Mouse (Mus musculus): ENCODE results near the gene Rab11b. TPM values are rescaled to one million over a fixed set of nuclear protein-coding genes. Genes with fewer than 3 reads are reported as not detected.

Rab11b gene
- polyA plus RNA-seq, 2 experiments = 192 to 312 TPM

GRCm38 (mm10) chr17:33771617-33772016 is 11.3 kb upstream of the Rab11b start:
- 89% methylated on average over 4 of the region's 4 CpGs for WGBS
- TF ChIP-seq POLR2A (IDR thresholded peaks at IDR 0.05; ENCODE audit: borderline replicate concordance, extremely low read depth, insufficient read depth, insufficient read length) = no peak
- DNase-seq (ENCODE audit: low spot score) = no peak
- H3K27me3 ChIP-seq (ENCODE audit: control insufficient read depth, insufficient read depth, low read length) = no peaks in the 10 kb centered on the region
- no peaks in the 10 kb centered on the region for H3K4me1 ChIP-seq (ENCODE audit: control insufficient read depth, insufficient read depth, low read length)
- H3K27ac ChIP-seq (replicated peaks; ENCODE audit: low read depth, low read length) = no peak overlapping the region
- no peak overlapping the region for H3K4me3 ChIP-seq (replicated peaks; ENCODE audit: low read length)
- H3K9ac ChIP-seq (ENCODE audit: low read depth, low read length, severe bottlenecking) = no peak overlapping the region
- H3K9me3 ChIP-seq (ENCODE audit: control insufficient read depth, low read length) = no peaks in the 10 kb centered on the region
- no peak overlapping the region for H3K4me2 ChIP-seq (replicated peaks; ENCODE audit: low read depth, low read length, severe bottlenecking)
- H3K36me3 ChIP-seq (ENCODE audit: control insufficient read depth, insufficient read depth, low read length) = peaks cover 24% of the 10 kb centered on the region
- no peak for ATAC-seq (ENCODE audit: low FRiP score, low read depth)

GRCm38 (mm10) chr17:33766389-33766788 is 6.1 kb upstream of the Rab11b start:
- ATAC-seq (ENCODE audit: low FRiP score, low read depth) (no peak), DNase-seq (ENCODE audit: low spot score) (no peak)
- no peak for TF ChIP-seq POLR2A (IDR thresholded peaks at IDR 0.05; ENCODE audit: borderline replicate concordance, extremely low read depth, insufficient read depth, insufficient read length)
- no peak overlapping the region for H3K4me2 ChIP-seq (replicated peaks; ENCODE audit: low read depth, low read length, severe bottlenecking)
- H3K9ac ChIP-seq (ENCODE audit: low read depth, low read length, severe bottlenecking) = no peak overlapping the region
- H3K4me1 ChIP-seq (ENCODE audit: control insufficient read depth, insufficient read depth, low read length) = no peaks in the 10 kb centered on the region
- H3K27ac ChIP-seq (replicated peaks; ENCODE audit: low read depth, low read length) = no peak overlapping the region
- no peak overlapping the region for H3K4me3 ChIP-seq (replicated peaks; ENCODE audit: low read length)
- H3K9me3 ChIP-seq (ENCODE audit: control insufficient read depth, low read length) = no peaks in the 10 kb centered on the region
- WGBS = 76% methylated on average over 3 of the region's 3 CpGs
- H3K36me3 ChIP-seq (ENCODE audit: control insufficient read depth, insufficient read depth, low read length) = no peaks in the 10 kb centered on the region
- H3K27me3 ChIP-seq (ENCODE audit: control insufficient read depth, insufficient read depth, low read length) = no peaks in the 10 kb centered on the region

GRCm38 (mm10) chr17:33759767-33760254 is 519 bp downstream of the Rab11b start:
- H3K4me2 ChIP-seq (replicated peaks; ENCODE audit: low read depth, low read length, severe bottlenecking) = peak overlapping the region; percentile 63
- H3K9ac ChIP-seq (ENCODE audit: low read depth, low read length, severe bottlenecking) = peak overlapping the region; percentile 96
- peak overlapping the region; percentile 67 for H3K4me3 ChIP-seq (replicated peaks; ENCODE audit: low read length)
- H3K36me3 ChIP-seq (ENCODE audit: control insufficient read depth, insufficient read depth, low read length) = no peaks in the 10 kb centered on the region; the same call in 1 of the 2 replicates
- H3K9me3 ChIP-seq (ENCODE audit: control insufficient read depth, low read length) = no peaks in the 10 kb centered on the region
- peak overlapping the region; percentile 99 for H3K27ac ChIP-seq (replicated peaks; ENCODE audit: low read depth, low read length)
- WGBS = under 1% methylated on average over 26 of the region's 38 CpGs
- no peaks in the 10 kb centered on the region for H3K27me3 ChIP-seq (ENCODE audit: control insufficient read depth, insufficient read depth, low read length)
- TF ChIP-seq POLR2A (IDR thresholded peaks at IDR 0.05; ENCODE audit: borderline replicate concordance, extremely low read depth, insufficient read depth, insufficient read length) = peak; percentile 51; the same call in 1 of the 2 replicates
- peak; percentile 91 for DNase-seq (ENCODE audit: low spot score)
- peaks cover 15% of the 10 kb centered on the region for H3K4me1 ChIP-seq (ENCODE audit: control insufficient read depth, insufficient read depth, low read length)
- ATAC-seq (ENCODE audit: low FRiP score, low read depth) = peak; percentile 84

GRCm38 (mm10) chr17:33757231-33757630 is 3.1 kb downstream of the Rab11b start:
- Histone ChIP-seq H3K36me3 (ENCODE audit: control insufficient read depth, insufficient read depth, low read length) (peaks cover 1% of the 10 kb centered on the region; the same call in 1 of the 2 replicates), H3K4me1 (ENCODE audit: control insufficient read depth, insufficient read depth, low read length) (peaks cover 15% of the 10 kb centered on the region), H3K4me3 (replicated peaks; ENCODE audit: low read length) (no peak overlapping the region), H3K27ac (replicated peaks; ENCODE audit: low read depth, low read length) (no peak overlapping the region), H3K4me2 (replicated peaks; ENCODE audit: low read depth, low read length, severe bottlenecking) (no peak overlapping the region), H3K9me3 (ENCODE audit: control insufficient read depth, low read length) (no peaks in the 10 kb centered on the region), H3K9ac (ENCODE audit: low read depth, low read length, severe bottlenecking) (no peak overlapping the region), H3K27me3 (ENCODE audit: control insufficient read depth, insufficient read depth, low read length) (no peaks in the 10 kb centered on the region)
- ATAC-seq (ENCODE audit: low FRiP score, low read depth) (no peak), DNase-seq (ENCODE audit: low spot score) (no peak)
- no peak for TF ChIP-seq POLR2A (IDR thresholded peaks at IDR 0.05; ENCODE audit: borderline replicate concordance, extremely low read depth, insufficient read depth, insufficient read length)
- 48% methylated on average over 4 of the region's 4 CpGs for WGBS

GRCm38 (mm10) chr17:33756108-33756790 is 4.1 kb downstream of the Rab11b start:
- Histone ChIP-seq H3K27ac (replicated peaks; ENCODE audit: low read depth, low read length) (no peak overlapping the region), H3K9ac (ENCODE audit: low read depth, low read length, severe bottlenecking) (0 out of 2 replicates have a peak overlapping the region, but pooled peaks have one; percentile 4), H3K4me1 (ENCODE audit: control insufficient read depth, insufficient read depth, low read length) (peaks cover 15% of the 10 kb centered on the region), H3K9me3 (ENCODE audit: control insufficient read depth, low read length) (no peaks in the 10 kb centered on the region), H3K36me3 (ENCODE audit: control insufficient read depth, insufficient read depth, low read length) (peaks cover 5% of the 10 kb centered on the region), H3K4me3 (replicated peaks; ENCODE audit: low read length) (no peak overlapping the region), H3K27me3 (ENCODE audit: control insufficient read depth, insufficient read depth, low read length) (no peaks in the 10 kb centered on the region), H3K4me2 (replicated peaks; ENCODE audit: low read depth, low read length, severe bottlenecking) (no peak overlapping the region)
- WGBS = 69% methylated on average over 3 of the region's 3 CpGs
- DNase-seq (ENCODE audit: low spot score) (no peak), ATAC-seq (ENCODE audit: low FRiP score, low read depth) (no peak)
- no peak for TF ChIP-seq POLR2A (IDR thresholded peaks at IDR 0.05; ENCODE audit: borderline replicate concordance, extremely low read depth, insufficient read depth, insufficient read length)

Measured in limb, embryonic 14.5 days (tissue).